Mouse (Mus musculus): ENCODE measurements at regions not wholly inside any gene's neighbourhood (a gene's known extent, or its start where the extent isn't known, plus 50 kb on each side); places are given as distances from the start of the nearest gene placed in this dataset.

GRCm38 (mm10) chr14:80169211-80169610 is 185.3 kb downstream of the Olfm4 start:
- Histone ChIP-seq H3K27ac (ENCODE audit: low read depth, low read length) (no peak overlapping the region), H3K36me3 (ENCODE audit: control insufficient read depth, insufficient read depth, low read length) (no peaks in the 10 kb centered on the region), H3K4me2 (ENCODE audit: low read length) (no peak overlapping the region), H3K9me3 (ENCODE audit: control insufficient read depth, low read length) (no peaks in the 10 kb centered on the region), H3K9ac (ENCODE audit: low read depth, low read length) (no peak overlapping the region), H3K4me3 (ENCODE audit: low read length) (no peak overlapping the region), H3K4me1 (ENCODE audit: control insufficient read depth, insufficient read depth, low read depth, low read length) (peaks cover 3% of the 10 kb centered on the region; the same call in 1 of the 2 replicates), H3K27me3 (replicated peaks; ENCODE audit: control insufficient read depth, insufficient read depth, low read length) (no peaks in the 10 kb centered on the region)
- ATAC-seq = no peak
- 38% methylated on average over 1 of the region's 1 CpGs for WGBS

GRCm38 (mm10) chr14:80170450-80171180 is 186.7 kb downstream of the Olfm4 start:
- WGBS = 6% methylated on average over 11 of the region's 11 CpGs
- Histone ChIP-seq H3K4me1 (ENCODE audit: control insufficient read depth, insufficient read depth, low read depth, low read length) (peaks cover 3% of the 10 kb centered on the region; the same call in 1 of the 2 replicates), H3K4me2 (ENCODE audit: low read length) (peak overlapping the region; percentile 30), H3K9ac (ENCODE audit: low read depth, low read length) (no peak overlapping the region), H3K27ac (ENCODE audit: low read depth, low read length) (no peak overlapping the region), H3K9me3 (ENCODE audit: control insufficient read depth, low read length) (no peaks in the 10 kb centered on the region), H3K27me3 (replicated peaks; ENCODE audit: control insufficient read depth, insufficient read depth, low read length) (no peaks in the 10 kb centered on the region), H3K36me3 (ENCODE audit: control insufficient read depth, insufficient read depth, low read length) (no peaks in the 10 kb centered on the region), H3K4me3 (ENCODE audit: low read length) (no peak overlapping the region)
- no peak for ATAC-seq

- Histone ChIP-seq H3K27me3 (replicated peaks; ENCODE audit: control insufficient read depth, insufficient read depth, low read length) (no peaks in the 10 kb centered on the region), H3K9ac (ENCODE audit: low read depth, low read length) (no peak overlapping the region), H3K4me1 (ENCODE audit: control insufficient read depth, insufficient read depth, low read depth, low read length) (peaks cover 3% of the 10 kb centered on the region; the same call in 1 of the 2 replicates), H3K4me2 (ENCODE audit: low read length) (no peak overlapping the region), H3K9me3 (ENCODE audit: control insufficient read depth, low read length) (no peaks in the 10 kb centered on the region), H3K27ac (ENCODE audit: low read depth, low read length) (no peak overlapping the region), H3K4me3 (ENCODE audit: low read length) (no peak overlapping the region), H3K36me3 (ENCODE audit: control insufficient read depth, insufficient read depth, low read length) (no peaks in the 10 kb centered on the region)
- ATAC-seq = peak; percentile 83
- 28% methylated on average over 4 of the region's 4 CpGs for WGBS
Measured at GRCm38 (mm10) chr14:80172799-80173484, 189.1 kb downstream of the Olfm4 start.

- no peak overlapping the region for H3K4me3 ChIP-seq (ENCODE audit: low read length)
- H3K4me2 ChIP-seq (ENCODE audit: low read length) = no peak overlapping the region
- H3K9me3 ChIP-seq (ENCODE audit: control insufficient read depth, low read length) = no peaks in the 10 kb centered on the region
- 48% methylated on average over 6 of the region's 6 CpGs for WGBS
- H3K27me3 ChIP-seq (replicated peaks; ENCODE audit: control insufficient read depth, insufficient read depth, low read length) = no peaks in the 10 kb centered on the region
- H3K4me1 ChIP-seq (ENCODE audit: control insufficient read depth, insufficient read depth, low read depth, low read length) = peaks cover 3% of the 10 kb centered on the region; the same call in 1 of the 2 replicates
- no peak overlapping the region for H3K9ac ChIP-seq (ENCODE audit: low read depth, low read length)
- no peaks in the 10 kb centered on the region for H3K36me3 ChIP-seq (ENCODE audit: control insufficient read depth, insufficient read depth, low read length)
- no peak overlapping the region for H3K27ac ChIP-seq (ENCODE audit: low read depth, low read length)
- no peak for ATAC-seq
Measured at GRCm38 (mm10) chr14:80176464-80176863, 192.6 kb downstream of the Olfm4 start.

- Histone ChIP-seq H3K4me2 (ENCODE audit: low read length) (no peak overlapping the region), H3K36me3 (ENCODE audit: control insufficient read depth, insufficient read depth, low read length) (no peaks in the 10 kb centered on the region), H3K27me3 (replicated peaks; ENCODE audit: control insufficient read depth, insufficient read depth, low read length) (no peaks in the 10 kb centered on the region), H3K9me3 (ENCODE audit: control insufficient read depth, low read length) (no peaks in the 10 kb centered on the region), H3K4me1 (ENCODE audit: control insufficient read depth, insufficient read depth, low read depth, low read length) (no peaks in the 10 kb centered on the region), H3K27ac (ENCODE audit: low read depth, low read length) (no peak overlapping the region), H3K9ac (ENCODE audit: low read depth, low read length) (no peak overlapping the region), H3K4me3 (ENCODE audit: low read length) (no peak overlapping the region)
- WGBS = 45% methylated on average over 2 of the region's 2 CpGs
- no peak for ATAC-seq
Measured at GRCm38 (mm10) chr14:80195041-80195440, 211.2 kb downstream of the Olfm4 start.

GRCm38 (mm10) chr14:80212916-80213315 is 229.0 kb downstream of the Olfm4 start:
- ATAC-seq = peak; percentile 89
- Histone ChIP-seq H3K4me1 (ENCODE audit: control insufficient read depth, insufficient read depth, low read depth, low read length) (no peaks in the 10 kb centered on the region; the same call in 1 of the 2 replicates), H3K27ac (ENCODE audit: low read depth, low read length) (no peak overlapping the region), H3K36me3 (ENCODE audit: control insufficient read depth, insufficient read depth, low read length) (no peaks in the 10 kb centered on the region), H3K9me3 (ENCODE audit: control insufficient read depth, low read length) (no peaks in the 10 kb centered on the region), H3K4me2 (ENCODE audit: low read length) (no peak overlapping the region), H3K4me3 (ENCODE audit: low read length) (no peak overlapping the region), H3K27me3 (replicated peaks; ENCODE audit: control insufficient read depth, insufficient read depth, low read length) (no peaks in the 10 kb centered on the region; the same call in 1 of the 2 replicates), H3K9ac (ENCODE audit: low read depth, low read length) (no peak overlapping the region)
- 37% methylated on average over 2 of the region's 2 CpGs for WGBS

- no peaks in the 10 kb centered on the region; the same call in 1 of the 2 replicates for H3K27me3 ChIP-seq (replicated peaks; ENCODE audit: control insufficient read depth, insufficient read depth, low read length)
- no peak overlapping the region for H3K27ac ChIP-seq (ENCODE audit: low read depth, low read length)
- ATAC-seq = no peak
- WGBS = 31% methylated on average over 9 of the region's 9 CpGs
- H3K4me1 ChIP-seq (ENCODE audit: control insufficient read depth, insufficient read depth, low read depth, low read length) = no peaks in the 10 kb centered on the region; the same call in 1 of the 2 replicates
- H3K4me2 ChIP-seq (ENCODE audit: low read length) = no peak overlapping the region
- H3K9ac ChIP-seq (ENCODE audit: low read depth, low read length) = no peak overlapping the region
- no peaks in the 10 kb centered on the region for H3K36me3 ChIP-seq (ENCODE audit: control insufficient read depth, insufficient read depth, low read length)
- no peaks in the 10 kb centered on the region for H3K9me3 ChIP-seq (ENCODE audit: control insufficient read depth, low read length)
- H3K4me3 ChIP-seq (ENCODE audit: low read length) = no peak overlapping the region
Measured at GRCm38 (mm10) chr14:80213666-80214065, 229.8 kb downstream of the Olfm4 start.

- Histone ChIP-seq H3K4me2 (ENCODE audit: low read length) (no peak overlapping the region), H3K4me1 (ENCODE audit: control insufficient read depth, insufficient read depth, low read depth, low read length) (no peaks in the 10 kb centered on the region; the same call in 1 of the 2 replicates), H3K27ac (ENCODE audit: low read depth, low read length) (no peak overlapping the region), H3K9me3 (ENCODE audit: control insufficient read depth, low read length) (no peaks in the 10 kb centered on the region), H3K27me3 (replicated peaks; ENCODE audit: control insufficient read depth, insufficient read depth, low read length) (no peaks in the 10 kb centered on the region; the same call in none of the 2 replicates), H3K9ac (ENCODE audit: low read depth, low read length) (no peak overlapping the region), H3K36me3 (ENCODE audit: control insufficient read depth, insufficient read depth, low read length) (no peaks in the 10 kb centered on the region), H3K4me3 (ENCODE audit: low read length) (no peak overlapping the region)
- ATAC-seq = peak; percentile 74
- 13% methylated on average over 6 of the region's 6 CpGs for WGBS
Measured at GRCm38 (mm10) chr14:80215960-80216552, 232.2 kb downstream of the Olfm4 start.

- no peak; the same call in 1 of the 2 replicates for ATAC-seq
- Histone ChIP-seq H3K4me2 (ENCODE audit: low read length) (no peak overlapping the region), H3K9ac (ENCODE audit: low read depth, low read length) (no peak overlapping the region), H3K36me3 (ENCODE audit: control insufficient read depth, insufficient read depth, low read length) (no peaks in the 10 kb centered on the region), H3K4me1 (ENCODE audit: control insufficient read depth, insufficient read depth, low read depth, low read length) (no peaks in the 10 kb centered on the region), H3K27ac (ENCODE audit: low read depth, low read length) (no peak overlapping the region), H3K9me3 (ENCODE audit: control insufficient read depth, low read length) (no peaks in the 10 kb centered on the region), H3K4me3 (ENCODE audit: low read length) (no peak overlapping the region), H3K27me3 (replicated peaks; ENCODE audit: control insufficient read depth, insufficient read depth, low read length) (no peaks in the 10 kb centered on the region)
- 93% methylated on average over 3 of the region's 3 CpGs for WGBS
Measured at GRCm38 (mm10) chr14:80232066-80232465, 248.2 kb downstream of the Olfm4 start.

All from hindbrain, embryonic 16.5 days (tissue).